In the genomic region with DNA sequence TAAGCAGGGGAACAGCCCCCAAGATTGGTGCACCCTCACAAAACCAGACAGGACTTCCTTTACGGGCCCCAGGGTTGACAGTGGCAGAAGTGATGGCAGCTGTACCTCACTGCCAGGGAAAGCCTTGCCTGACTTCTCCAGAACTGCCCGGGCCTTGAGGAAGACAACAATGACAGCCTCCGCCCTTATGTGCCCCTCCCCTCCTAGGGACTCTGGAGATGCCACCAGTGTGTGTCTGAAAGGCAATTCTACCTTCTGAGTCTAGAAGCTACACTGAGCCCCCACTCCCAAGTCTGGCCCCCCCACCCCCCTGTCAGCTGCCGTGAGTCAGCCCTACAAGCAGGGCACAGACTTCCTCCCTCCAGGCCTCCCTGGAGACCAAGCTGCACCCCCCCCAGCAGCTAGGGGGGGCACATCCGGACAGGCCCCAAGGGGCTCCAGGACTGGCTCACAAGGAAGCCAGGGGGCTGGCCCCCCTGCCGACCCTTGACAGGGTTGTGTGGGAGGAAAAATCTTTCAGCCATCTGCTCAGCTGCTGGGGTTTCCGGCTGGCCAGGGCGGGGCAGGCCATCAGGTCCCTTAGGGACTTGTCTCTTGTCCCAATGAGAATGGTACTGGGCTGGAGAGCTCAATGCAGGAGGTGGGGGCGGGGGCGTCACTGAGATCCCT, we compare ENCODE assay signal across 7 mouse cellular contexts. TPM values are rescaled to one million over a fixed set of nuclear protein-coding genes. Genes with fewer than 3 reads are reported as not detected.
DNase-seq lines count a peak whose midpoint lies in the region; ATAC-seq and TF ChIP-seq lines count a peak whose summit lies in the region.

No protein-coding gene starts in this region.

- peaks cover 70% of the 10 kb centered on the region for H3K4me1 ChIP-seq in G1E (ENCODE audit: insufficient read depth, low read depth, low read length)
- peaks cover 37% of the 10 kb centered on the region; the same call in 1 of the 2 replicates for H3K4me1 ChIP-seq in heart, postnatal 0 days (ENCODE audit: control insufficient read depth, insufficient read depth)
- peaks cover 34% of the 10 kb centered on the region for H3K4me1 ChIP-seq in midbrain, embryonic 16.5 days (ENCODE audit: control insufficient read depth, insufficient read depth, low read length)

- peaks cover 5% of the 10 kb centered on the region for H3K9me3 ChIP-seq in G1E (replicated peaks)
- H3K9me3 ChIP-seq in heart, postnatal 0 days (replicated peaks; ENCODE audit: control insufficient read depth, low read length), result no peaks in the 10 kb centered on the region
- no peaks in the 10 kb centered on the region for H3K9me3 ChIP-seq in midbrain, embryonic 16.5 days (replicated peaks; ENCODE audit: control insufficient read depth, low read length, poor library complexity, severe bottlenecking)

- peak overlapping the region; percentile 90 for H3K27ac ChIP-seq in heart, postnatal 0 days (ENCODE audit: low read depth)
- no peak overlapping the region for H3K27ac ChIP-seq in midbrain, embryonic 16.5 days (ENCODE audit: low read length)

- TF ChIP-seq EP300 in heart, postnatal 0 days (IDR thresholded peaks at IDR 0.05; ENCODE audit: low read depth), result peak; percentile 94

- peak overlapping the region; percentile 60; the same call in 1 of the 2 replicates for H3K4me3 ChIP-seq in G1E (ENCODE audit: low read depth, low read length)
- peak overlapping the region; percentile 85; the same call in 1 of the 2 replicates for H3K4me3 ChIP-seq in heart, postnatal 0 days (ENCODE audit: low read depth, low read length)
- no peak overlapping the region for H3K4me3 ChIP-seq in midbrain, embryonic 16.5 days (ENCODE audit: low read depth, low read length)

- H3K4me2 ChIP-seq in heart, postnatal 0 days (ENCODE audit: low read depth, low read length), result peak overlapping the region; percentile 83
- H3K4me2 ChIP-seq in midbrain, embryonic 16.5 days (ENCODE audit: low read length), result no peak overlapping the region

- ATAC-seq in G1E (ENCODE audit: extremely low read depth, insufficient number of reproducible peaks, low FRiP score, poor library complexity, severe bottlenecking), result peak; percentile 22; the same call in 1 of the 2 replicates
- ATAC-seq in heart, postnatal 0 days (ENCODE audit: insufficient read depth, low read depth), result 0 out of 2 replicates have a peak, but pooled peaks have one; percentile 10
- ATAC-seq in midbrain, embryonic 16.5 days, result no peak

- peak overlapping the region; percentile 17; the same call in 1 of the 2 replicates for H3K9ac ChIP-seq in heart, postnatal 0 days (replicated peaks; ENCODE audit: low read depth, low read length)
- peak overlapping the region; percentile 20; the same call in 1 of the 2 replicates for H3K9ac ChIP-seq in midbrain, embryonic 16.5 days (ENCODE audit: low read depth, low read length)

- no peak for TF ChIP-seq CTCF in G1E (IDR thresholded peaks at IDR 0.05; ENCODE audit: low read depth, low read length)
- TF ChIP-seq CTCF in heart, postnatal 0 days (IDR thresholded peaks at IDR 0.05; ENCODE audit: low read depth), result no peak

- no peaks in the 10 kb centered on the region for H3K27me3 ChIP-seq in G1E (ENCODE audit: insufficient read depth, low read length)
- no peaks in the 10 kb centered on the region for H3K27me3 ChIP-seq in heart, postnatal 0 days (ENCODE audit: control insufficient read depth, insufficient read depth, low read length)
- peaks cover 15% of the 10 kb centered on the region for H3K27me3 ChIP-seq in midbrain, embryonic 16.5 days (ENCODE audit: control insufficient read depth, insufficient read depth, low read depth, low read length)

- DNase-seq in G1E (ENCODE audit: low spot score), result peak; percentile 72
- DNase-seq in adrenal gland, postnatal 36 days, result peak; percentile 75 to 86
- DNase-seq in heart, postnatal 0 days (ENCODE audit: low spot score), result peak; percentile 42
- peak; percentile 82 to 90 for DNase-seq in kidney, postnatal 4 days
- peak; percentile 78 for DNase-seq in thymus, postnatal 14 days
- no peak for DNase-seq in right cerebral cortex, postnatal 14 days

- 45% methylated on average over 10 of the region's 10 CpGs for WGBS in heart, postnatal 0 days
- 59% methylated on average over 10 of the region's 10 CpGs for WGBS in midbrain, embryonic 16.5 days

- H3K36me3 ChIP-seq in G1E (replicated peaks), result peaks cover 65% of the 10 kb centered on the region
- H3K36me3 ChIP-seq in heart, postnatal 0 days (replicated peaks; ENCODE audit: control insufficient read depth, insufficient read depth, low read length), result no peaks in the 10 kb centered on the region
- H3K36me3 ChIP-seq in midbrain, embryonic 16.5 days (ENCODE audit: control insufficient read depth, insufficient read depth, low read length), result no peaks in the 10 kb centered on the region

RNA-seq across cellular contexts. Expression of a gene that starts 3.7 kb away (rescaled TPM):
- total RNA-seq in G1E (2014; fragmentation: Nextera tagmentation) (20.4 and 25.7 TPM in 2 replicates), G1E (2017) (16.3 and 20.3 TPM in 2 replicates)
- polyA plus RNA-seq in G1E (2012), result 122 and 186 TPM in 2 replicates
- total RNA-seq in adrenal gland, postnatal 36 days (2021), result 10 to 100 TPM; 33.7 to 34.8 TPM
- 58.5 and 60.4 TPM in 2 replicates for total RNA-seq in heart, postnatal 0 days (2014; rRNA removed; ENCODE audit: low replicate concordance)
- 10.1 and 11.4 TPM in 2 replicates for polyA plus RNA-seq in heart, postnatal 0 days (2015; fragmentation: Nextera tagmentation; extraction: Ambion mirVana)
- polyA plus RNA-seq in midbrain, embryonic 16.5 days (2015; fragmentation: Nextera tagmentation; extraction: Ambion mirVana), result 6.1 and 6.7 TPM in 2 replicates

RNA-seq across cellular contexts. Expression of a gene that starts 15.1 kb away (rescaled TPM):
- total RNA-seq in G1E (2014; fragmentation: Nextera tagmentation) (0.92 and 2.6 TPM in 2 replicates), G1E (2017) (2.5 and 2.6 TPM in 2 replicates)
- 13.3 and 17.6 TPM in 2 replicates for polyA plus RNA-seq in G1E (2012)
- total RNA-seq in adrenal gland, postnatal 36 days (2021), result 1 to 10 TPM; 5.5 to 7.0 TPM
- total RNA-seq in heart, postnatal 0 days (2014; rRNA removed; ENCODE audit: low replicate concordance), result 25.2 and 32.2 TPM in 2 replicates
- polyA plus RNA-seq in heart, postnatal 0 days (2015; fragmentation: Nextera tagmentation; extraction: Ambion mirVana), result 16.4 and 17.8 TPM in 2 replicates
- 43.4 and 51.3 TPM in 2 replicates for polyA plus RNA-seq in midbrain, embryonic 16.5 days (2015; fragmentation: Nextera tagmentation; extraction: Ambion mirVana)
